Mouse (Mus musculus): ENCODE data around the gene Tfap2d.

Tfap2d gene

GRCm38 (mm10) chr1:19210215-19211032, 107.6 kb downstream of the Tfap2d start:
- in situ Hi-C loops (cut with MboI; ENCODE audit: low sequenced_read_pairs), result no loop called here

GRCm38 (mm10) chr1:19211033-19211405, 108.2 kb downstream of the Tfap2d start:
- in situ Hi-C loops (cut with MboI; ENCODE audit: low sequenced_read_pairs), result no loop called here

GRCm38 (mm10) chr1:19211546-19212154, 108.8 kb downstream of the Tfap2d start:
- in situ Hi-C loops (cut with MboI; ENCODE audit: low sequenced_read_pairs), result no loop called here

GRCm38 (mm10) chr1:19212691-19213090, 109.9 kb downstream of the Tfap2d start:
- in situ Hi-C loops (cut with MboI; ENCODE audit: low sequenced_read_pairs), result no loop called here

GRCm38 (mm10) chr1:19213171-19213570, 110.3 kb downstream of the Tfap2d start:
- in situ Hi-C loops (cut with MboI; ENCODE audit: low sequenced_read_pairs), result no loop called here

- in situ Hi-C loops (cut with MboI; ENCODE audit: low sequenced_read_pairs), result no loop called here
Measured at GRCm38 (mm10) chr1:19213851-19214395, 111.1 kb downstream of the Tfap2d start.
